Mouse (Mus musculus): ENCODE measurements at regions not wholly inside any gene's neighbourhood (a gene's known extent, or its start where the extent isn't known, plus 50 kb on each side); places are given as distances from the start of the nearest gene placed in this dataset.

- Histone ChIP-seq H3K4me2 (ENCODE audit: low read length) (no peak overlapping the region), H3K9ac (replicated peaks; ENCODE audit: low read length) (no peak overlapping the region), H3K4me1 (ENCODE audit: control insufficient read depth, insufficient read depth, low read length) (peaks cover 2% of the 10 kb centered on the region; the same call in 1 of the 2 replicates), H3K27me3 (ENCODE audit: control insufficient read depth, insufficient read depth, low read length) (no peaks in the 10 kb centered on the region), H3K9me3 (ENCODE audit: control insufficient read depth, low read length) (no peaks in the 10 kb centered on the region), H3K27ac (replicated peaks; ENCODE audit: low read depth, low read length) (no peak overlapping the region), H3K36me3 (ENCODE audit: control insufficient read depth, insufficient read depth, low read length) (no peaks in the 10 kb centered on the region), H3K4me3 (replicated peaks; ENCODE audit: low read depth, low read length) (no peak overlapping the region)
- peak; percentile 18 for DNase-seq
- 67% methylated on average over 5 of the region's 5 CpGs for WGBS
- ATAC-seq (ENCODE audit: low FRiP score, low TSS enrichment): no peak
Observed at GRCm38 (mm10) chr1:73857497-73857896, 266.8 kb downstream of the Tns1 start.

GRCm38 (mm10) chr1:73856811-73857210 is 267.4 kb downstream of the Tns1 start:
- Histone ChIP-seq H3K36me3 (ENCODE audit: control insufficient read depth, insufficient read depth, low read length) (no peaks in the 10 kb centered on the region), H3K9me3 (ENCODE audit: control insufficient read depth, low read length) (no peaks in the 10 kb centered on the region), H3K27ac (replicated peaks; ENCODE audit: low read depth, low read length) (no peak overlapping the region), H3K4me2 (ENCODE audit: low read length) (no peak overlapping the region), H3K4me1 (ENCODE audit: control insufficient read depth, insufficient read depth, low read length) (no peaks in the 10 kb centered on the region), H3K4me3 (replicated peaks; ENCODE audit: low read depth, low read length) (no peak overlapping the region), H3K9ac (replicated peaks; ENCODE audit: low read length) (no peak overlapping the region), H3K27me3 (ENCODE audit: control insufficient read depth, insufficient read depth, low read length) (no peaks in the 10 kb centered on the region)
- no peak for ATAC-seq (ENCODE audit: low FRiP score, low TSS enrichment)
- DNase-seq: no peak
- WGBS: 93% methylated on average over 7 of the region's 7 CpGs

DNA sequence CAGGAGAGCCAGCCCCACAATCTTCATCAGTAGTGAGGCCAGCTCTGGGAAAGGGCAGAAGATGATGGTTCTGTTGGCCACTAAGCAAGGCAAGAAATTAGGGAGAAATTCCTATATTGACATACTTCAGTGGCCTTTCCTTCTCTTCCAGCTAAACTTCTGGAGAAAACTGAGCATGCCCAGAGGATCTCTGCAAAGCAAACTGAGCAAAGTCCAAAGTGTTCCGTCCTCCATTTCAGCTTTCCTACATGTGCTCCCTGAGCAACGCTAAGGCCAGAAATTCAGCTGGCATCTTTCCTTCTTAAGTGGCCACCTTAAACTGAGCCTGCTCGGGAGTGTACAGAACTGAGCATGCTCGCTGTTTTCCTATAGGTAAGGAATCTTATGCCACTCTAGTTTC is 268.9 kb downstream of the Tns1 start:
- 95% methylated on average over 4 of the region's 4 CpGs for WGBS
- Histone ChIP-seq H3K9ac (replicated peaks; ENCODE audit: low read length) (no peak overlapping the region), H3K4me1 (ENCODE audit: control insufficient read depth, insufficient read depth, low read length) (no peaks in the 10 kb centered on the region), H3K36me3 (ENCODE audit: control insufficient read depth, insufficient read depth, low read length) (no peaks in the 10 kb centered on the region), H3K9me3 (ENCODE audit: control insufficient read depth, low read length) (no peaks in the 10 kb centered on the region), H3K4me3 (replicated peaks; ENCODE audit: low read depth, low read length) (no peak overlapping the region), H3K4me2 (ENCODE audit: low read length) (no peak overlapping the region), H3K27me3 (ENCODE audit: control insufficient read depth, insufficient read depth, low read length) (no peaks in the 10 kb centered on the region), H3K27ac (replicated peaks; ENCODE audit: low read depth, low read length) (no peak overlapping the region)
- no peak for ATAC-seq (ENCODE audit: low FRiP score, low TSS enrichment)
- DNase-seq: no peak

DNA sequence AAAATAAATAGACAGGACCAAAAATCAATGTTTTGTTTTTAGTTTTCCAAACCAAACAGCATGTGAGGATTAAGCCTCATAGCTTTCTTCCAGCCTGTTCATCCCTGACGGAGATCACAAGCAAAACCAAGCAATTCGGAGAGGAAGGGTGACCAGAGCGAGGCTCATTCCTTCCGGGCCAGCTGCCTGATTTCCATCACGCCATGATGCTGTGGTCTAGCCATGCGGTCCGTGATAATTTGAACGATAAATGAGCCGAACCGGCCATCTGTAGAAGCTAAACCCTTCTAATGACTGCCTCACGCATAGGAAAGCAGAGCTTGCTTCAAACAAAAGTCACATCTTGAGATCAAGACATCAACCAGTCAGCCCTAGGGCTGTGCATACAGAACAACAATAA is 270.4 kb downstream of the Tns1 start:
- Histone ChIP-seq H3K27ac (replicated peaks; ENCODE audit: low read depth, low read length) (no peak overlapping the region), H3K4me3 (replicated peaks; ENCODE audit: low read depth, low read length) (no peak overlapping the region), H3K4me2 (ENCODE audit: low read length) (no peak overlapping the region), H3K4me1 (ENCODE audit: control insufficient read depth, insufficient read depth, low read length) (no peaks in the 10 kb centered on the region), H3K36me3 (ENCODE audit: control insufficient read depth, insufficient read depth, low read length) (no peaks in the 10 kb centered on the region), H3K9me3 (ENCODE audit: control insufficient read depth, low read length) (no peaks in the 10 kb centered on the region), H3K9ac (replicated peaks; ENCODE audit: low read length) (no peak overlapping the region), H3K27me3 (ENCODE audit: control insufficient read depth, insufficient read depth, low read length) (no peaks in the 10 kb centered on the region)
- peak; percentile 24 for DNase-seq
- WGBS: 36% methylated on average over 11 of the region's 11 CpGs
- ATAC-seq (ENCODE audit: low FRiP score, low TSS enrichment): no peak

DNA sequence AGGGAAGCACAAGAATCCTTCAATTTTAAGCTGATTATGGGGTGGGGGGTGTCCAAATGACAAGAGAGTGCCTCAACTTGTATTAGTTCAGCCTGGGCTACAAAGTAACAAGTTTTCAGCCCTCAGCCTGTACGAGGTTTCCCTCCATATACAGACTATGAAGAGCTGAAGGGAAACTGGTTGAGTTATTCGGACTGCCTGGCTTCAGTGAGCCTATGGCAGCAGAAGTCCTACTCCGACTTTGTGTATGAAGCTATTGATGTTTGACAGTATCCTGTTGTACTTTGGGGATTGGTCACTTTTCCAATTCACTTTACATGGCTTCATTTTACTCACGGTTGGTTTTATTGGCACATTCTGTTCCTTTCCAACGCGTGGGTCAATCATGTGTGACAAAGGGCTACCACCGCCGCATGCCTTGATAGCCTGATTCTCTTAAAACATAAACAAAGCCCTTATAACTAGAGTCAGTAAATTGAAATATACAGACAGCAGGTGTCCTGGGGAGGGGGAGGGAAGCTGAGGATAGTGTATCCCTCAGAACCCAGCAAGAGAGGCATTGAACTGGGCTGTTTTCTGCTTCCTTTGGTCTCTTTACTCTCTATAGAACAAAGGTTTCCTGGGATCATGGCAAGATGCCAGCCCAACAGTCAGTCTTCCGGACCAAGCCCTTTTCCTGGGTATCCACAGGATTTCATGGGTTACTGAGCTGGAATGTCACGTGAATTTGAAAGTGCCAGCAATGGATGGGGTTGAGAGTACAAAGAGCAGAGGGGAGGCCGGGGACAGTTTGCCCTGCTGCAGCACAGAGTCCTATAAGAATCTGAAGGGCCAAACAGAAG is 273.9 kb downstream of the Tns1 start:
- Histone ChIP-seq H3K9me3 (ENCODE audit: control insufficient read depth, low read length) (no peaks in the 10 kb centered on the region), H3K4me2 (ENCODE audit: low read length) (no peak overlapping the region), H3K9ac (replicated peaks; ENCODE audit: low read length) (no peak overlapping the region), H3K27me3 (ENCODE audit: control insufficient read depth, insufficient read depth, low read length) (no peaks in the 10 kb centered on the region), H3K4me3 (replicated peaks; ENCODE audit: low read depth, low read length) (no peak overlapping the region), H3K4me1 (ENCODE audit: control insufficient read depth, insufficient read depth, low read length) (no peaks in the 10 kb centered on the region), H3K36me3 (ENCODE audit: control insufficient read depth, insufficient read depth, low read length) (no peaks in the 10 kb centered on the region), H3K27ac (replicated peaks; ENCODE audit: low read depth, low read length) (no peak overlapping the region)
- 21% methylated on average over 11 of the region's 11 CpGs for WGBS
- DNase-seq (peak; percentile 83), ATAC-seq (ENCODE audit: low FRiP score, low TSS enrichment) (peak; percentile 77)

- no peak overlapping the region for H3K4me2 ChIP-seq (ENCODE audit: low read length)
- H3K27me3 ChIP-seq (ENCODE audit: control insufficient read depth, insufficient read depth, low read length): no peaks in the 10 kb centered on the region
- no peak overlapping the region for H3K27ac ChIP-seq (replicated peaks; ENCODE audit: low read depth, low read length)
- no peaks in the 10 kb centered on the region for H3K4me1 ChIP-seq (ENCODE audit: control insufficient read depth, insufficient read depth, low read length)
- DNase-seq: no peak
- H3K9me3 ChIP-seq (ENCODE audit: control insufficient read depth, low read length): no peaks in the 10 kb centered on the region
- no peaks in the 10 kb centered on the region for H3K36me3 ChIP-seq (ENCODE audit: control insufficient read depth, insufficient read depth, low read length)
- WGBS: 92% methylated on average over 3 of the region's 3 CpGs
- no peak for ATAC-seq (ENCODE audit: low FRiP score, low TSS enrichment)
- no peak overlapping the region for H3K9ac ChIP-seq (replicated peaks; ENCODE audit: low read length)
- H3K4me3 ChIP-seq (replicated peaks; ENCODE audit: low read depth, low read length): no peak overlapping the region
Observed at GRCm38 (mm10) chr1:73848370-73848769, 275.9 kb downstream of the Tns1 start.

- H3K9ac ChIP-seq (replicated peaks; ENCODE audit: low read length): no peak overlapping the region
- ATAC-seq (ENCODE audit: low FRiP score, low TSS enrichment) (no peak), DNase-seq (no peak)
- H3K27me3 ChIP-seq (ENCODE audit: control insufficient read depth, insufficient read depth, low read length): no peaks in the 10 kb centered on the region
- no peaks in the 10 kb centered on the region for H3K9me3 ChIP-seq (ENCODE audit: control insufficient read depth, low read length)
- no peaks in the 10 kb centered on the region for H3K4me1 ChIP-seq (ENCODE audit: control insufficient read depth, insufficient read depth, low read length)
- no peak overlapping the region for H3K4me2 ChIP-seq (ENCODE audit: low read length)
- H3K36me3 ChIP-seq (ENCODE audit: control insufficient read depth, insufficient read depth, low read length): no peaks in the 10 kb centered on the region
- 89% methylated on average over 3 of the region's 3 CpGs for WGBS
- H3K27ac ChIP-seq (replicated peaks; ENCODE audit: low read depth, low read length): no peak overlapping the region
- H3K4me3 ChIP-seq (replicated peaks; ENCODE audit: low read depth, low read length): no peak overlapping the region
Observed at GRCm38 (mm10) chr1:73847126-73847525, 277.1 kb downstream of the Tns1 start.

GRCm38 (mm10) chr1:73845115-73845514 is 279.1 kb downstream of the Tns1 start:
- 81% methylated on average over 5 of the region's 5 CpGs for WGBS
- Histone ChIP-seq H3K36me3 (ENCODE audit: control insufficient read depth, insufficient read depth, low read length) (no peaks in the 10 kb centered on the region), H3K4me1 (ENCODE audit: control insufficient read depth, insufficient read depth, low read length) (no peaks in the 10 kb centered on the region), H3K9me3 (ENCODE audit: control insufficient read depth, low read length) (no peaks in the 10 kb centered on the region), H3K9ac (replicated peaks; ENCODE audit: low read length) (no peak overlapping the region), H3K27ac (replicated peaks; ENCODE audit: low read depth, low read length) (no peak overlapping the region), H3K4me2 (ENCODE audit: low read length) (no peak overlapping the region), H3K4me3 (replicated peaks; ENCODE audit: low read depth, low read length) (no peak overlapping the region), H3K27me3 (ENCODE audit: control insufficient read depth, insufficient read depth, low read length) (no peaks in the 10 kb centered on the region)
- ATAC-seq (ENCODE audit: low FRiP score, low TSS enrichment) (no peak), DNase-seq (no peak)

- WGBS: 71% methylated on average over 3 of the region's 3 CpGs
- H3K9ac ChIP-seq (replicated peaks; ENCODE audit: low read length): no peak overlapping the region
- ATAC-seq (ENCODE audit: low FRiP score, low TSS enrichment) (no peak), DNase-seq (no peak)
- H3K4me3 ChIP-seq (replicated peaks; ENCODE audit: low read depth, low read length): no peak overlapping the region
- no peaks in the 10 kb centered on the region for H3K36me3 ChIP-seq (ENCODE audit: control insufficient read depth, insufficient read depth, low read length)
- no peak overlapping the region for H3K27ac ChIP-seq (replicated peaks; ENCODE audit: low read depth, low read length)
- H3K9me3 ChIP-seq (ENCODE audit: control insufficient read depth, low read length): no peaks in the 10 kb centered on the region
- no peaks in the 10 kb centered on the region for H3K27me3 ChIP-seq (ENCODE audit: control insufficient read depth, insufficient read depth, low read length)
- no peaks in the 10 kb centered on the region for H3K4me1 ChIP-seq (ENCODE audit: control insufficient read depth, insufficient read depth, low read length)
- H3K4me2 ChIP-seq (ENCODE audit: low read length): no peak overlapping the region
Observed at GRCm38 (mm10) chr1:73844574-73844973, 279.7 kb downstream of the Tns1 start.

All from midbrain, embryonic 14.5 days (tissue).